Mouse (Mus musculus) E14TG2a.4 (cell line): ENCODE results near the gene Scel.

ENCODE experiments used
- H3K27me3 ChIP-seq: 2 replicates; pipeline ENCODE4 v1.6.1; 2014; ENCODE audit warnings: low read length, control low read depth; ENCODE audit not compliant: insufficient read depth
- H3K36me3 ChIP-seq: 2 replicates; pipeline ENCODE4 v1.6.1; 2014; ENCODE audit warnings: low read length, control low read depth; ENCODE audit not compliant: insufficient read depth
- H3K4me1 ChIP-seq: replicated peaks from 2 replicates; pipeline ENCODE4 v1.6.1; 2014; ENCODE audit warnings: low read depth, low read length, control low read depth
- H3K4me3 ChIP-seq: replicated peaks from 2 replicates; pipeline ENCODE4 v1.5.1; 2014; ENCODE audit warnings: mild to moderate bottlenecking, low read length
- H3K9me3 ChIP-seq: 2 replicates; pipeline ENCODE4 v1.6.1; 2014; ENCODE audit warnings: low read length, control low read depth
- CTCF ChIP-seq: conservative IDR thresholded peaks from 2 replicates; pipeline ENCODE4 v1.5.1; 2014; ENCODE audit warnings: low read length
- NANOG ChIP-seq: IDR thresholded peaks from 2 replicates; pipeline ENCODE4 v1.6.1; 2014; ENCODE audit warnings: borderline replicate concordance, low read length, mixed read lengths
- POU5F1 ChIP-seq: IDR thresholded peaks from 2 replicates; pipeline ENCODE4 v1.6.1; 2014; ENCODE audit warnings: low read length, borderline replicate concordance

Scel gene

GRCm38 (mm10) chr14:103548220-103548619 is 35.1 kb downstream of the Scel start:
- Histone ChIP-seq H3K9me3 (no peaks in the 10 kb centered on the region), H3K27me3 (no peaks in the 10 kb centered on the region), H3K4me1 (peaks cover 9% of the 10 kb centered on the region), H3K4me3 (no peak overlapping the region), H3K36me3 (no peaks in the 10 kb centered on the region)
- no peak for TF ChIP-seq CTCF
- TF ChIP-seq NANOG = no peak
- TF ChIP-seq POU5F1 = no peak

- H3K27me3 ChIP-seq = no peaks in the 10 kb centered on the region
- H3K4me3 ChIP-seq = no peak overlapping the region
- H3K9me3 ChIP-seq = no peaks in the 10 kb centered on the region
- H3K4me1 ChIP-seq = peaks cover 19% of the 10 kb centered on the region
- TF ChIP-seq CTCF = peak; percentile 83
- TF ChIP-seq POU5F1 = no peak
- TF ChIP-seq NANOG = no peak
- H3K36me3 ChIP-seq = no peaks in the 10 kb centered on the region
Measured at GRCm38 (mm10) chr14:103550480-103550879, 37.3 kb downstream of the Scel start.

GRCm38 (mm10) chr14:103550921-103551320 is 37.8 kb downstream of the Scel start:
- peaks cover 22% of the 10 kb centered on the region for H3K4me1 ChIP-seq
- H3K27me3 ChIP-seq = no peaks in the 10 kb centered on the region
- H3K36me3 ChIP-seq = no peaks in the 10 kb centered on the region
- TF ChIP-seq POU5F1 = no peak
- no peak for TF ChIP-seq CTCF
- no peak for TF ChIP-seq NANOG
- H3K9me3 ChIP-seq = no peaks in the 10 kb centered on the region
- H3K4me3 ChIP-seq = no peak overlapping the region

GRCm38 (mm10) chr14:103551921-103552320 is 38.8 kb downstream of the Scel start:
- no peaks in the 10 kb centered on the region for H3K9me3 ChIP-seq
- H3K4me1 ChIP-seq = peaks cover 32% of the 10 kb centered on the region
- H3K36me3 ChIP-seq = no peaks in the 10 kb centered on the region
- no peak overlapping the region for H3K4me3 ChIP-seq
- H3K27me3 ChIP-seq = no peaks in the 10 kb centered on the region
- TF ChIP-seq NANOG (no peak), CTCF (no peak), POU5F1 (no peak)

GRCm38 (mm10) chr14:103552379-103552778 is 39.2 kb downstream of the Scel start:
- peaks cover 32% of the 10 kb centered on the region for H3K4me1 ChIP-seq
- TF ChIP-seq CTCF (no peak), POU5F1 (no peak), NANOG (no peak)
- no peak overlapping the region for H3K4me3 ChIP-seq
- no peaks in the 10 kb centered on the region for H3K9me3 ChIP-seq
- H3K27me3 ChIP-seq = no peaks in the 10 kb centered on the region; the same call in 1 of the 2 replicates
- no peaks in the 10 kb centered on the region for H3K36me3 ChIP-seq

GRCm38 (mm10) chr14:103556609-103557008 is 43.5 kb downstream of the Scel start:
- H3K4me1 ChIP-seq = peaks cover 29% of the 10 kb centered on the region
- no peaks in the 10 kb centered on the region; the same call in 1 of the 2 replicates for H3K27me3 ChIP-seq
- no peaks in the 10 kb centered on the region for H3K9me3 ChIP-seq
- TF ChIP-seq POU5F1 = no peak
- no peak for TF ChIP-seq NANOG
- no peak for TF ChIP-seq CTCF
- no peaks in the 10 kb centered on the region for H3K36me3 ChIP-seq
- H3K4me3 ChIP-seq = no peak overlapping the region

- Histone ChIP-seq H3K9me3 (no peaks in the 10 kb centered on the region), H3K27me3 (no peaks in the 10 kb centered on the region; the same call in 1 of the 2 replicates), H3K4me1 (peaks cover 3% of the 10 kb centered on the region), H3K36me3 (no peaks in the 10 kb centered on the region), H3K4me3 (no peak overlapping the region)
- TF ChIP-seq NANOG = no peak
- no peak for TF ChIP-seq POU5F1
- TF ChIP-seq CTCF = no peak
Measured at GRCm38 (mm10) chr14:103561383-103562096, 48.4 kb downstream of the Scel start.

GRCm38 (mm10) chr14:103567957-103568356 is 54.8 kb downstream of the Scel start:
- H3K4me1 ChIP-seq = no peaks in the 10 kb centered on the region

GRCm38 (mm10) chr14:103568433-103568832 is 55.3 kb downstream of the Scel start:
- TF ChIP-seq NANOG (no peak), CTCF (no peak), POU5F1 (no peak)
- Histone ChIP-seq H3K27me3 (no peaks in the 10 kb centered on the region), H3K4me3 (no peak overlapping the region), H3K36me3 (no peaks in the 10 kb centered on the region), H3K9me3 (no peaks in the 10 kb centered on the region), H3K4me1 (no peaks in the 10 kb centered on the region)

More at GRCm38 (mm10) chr14:103567957-103568356, 54.8 kb downstream of the Scel start:
- Histone ChIP-seq H3K4me3 (no peak overlapping the region), H3K27me3 (no peaks in the 10 kb centered on the region), H3K36me3 (no peaks in the 10 kb centered on the region), H3K9me3 (no peaks in the 10 kb centered on the region)
- TF ChIP-seq CTCF (no peak), NANOG (no peak), POU5F1 (no peak)
